Mouse (Mus musculus): ENCODE measurements at regions not wholly inside any gene's neighbourhood (a gene's known extent, or its start where the extent isn't known, plus 50 kb on each side); places are given as distances from the start of the nearest gene placed in this dataset.

DNA sequence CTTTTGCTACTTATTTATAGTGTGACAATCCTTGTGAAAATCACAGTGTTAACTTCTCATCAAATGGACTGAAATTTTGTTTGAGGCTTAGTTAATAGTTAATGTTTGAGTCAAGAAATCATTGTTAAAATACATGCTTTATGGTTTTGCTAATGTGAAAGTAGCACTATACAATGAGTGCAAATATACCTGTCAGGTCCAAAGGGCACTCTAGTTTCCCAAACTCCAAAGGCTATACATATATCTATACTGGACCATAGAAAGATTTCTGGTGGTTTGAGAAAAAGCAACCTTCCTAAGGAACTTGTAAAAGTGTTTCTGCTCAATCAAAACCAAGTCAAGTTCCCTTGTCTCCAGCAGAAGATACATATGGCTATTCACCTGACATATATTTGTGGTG is 258.3 kb upstream of the Dsel start:
- H3K4me3 ChIP-seq = no peak overlapping the region
- H3K4me1 ChIP-seq = no peaks in the 10 kb centered on the region
- no peak for ATAC-seq (ENCODE audit: low FRiP score)

GRCm38 (mm10) chr1:112103451-112103850 is 238.7 kb upstream of the Dsel start:
- Histone ChIP-seq H3K4me3 (no peak overlapping the region), H3K36me3 (no peaks in the 10 kb centered on the region), H3K9me3 (replicated peaks) (no peaks in the 10 kb centered on the region), H3K4me2 (replicated peaks) (no peak overlapping the region), H3K9ac (no peak overlapping the region), H3K27me3 (no peaks in the 10 kb centered on the region), H3K4me1 (no peaks in the 10 kb centered on the region), H3K27ac (no peak overlapping the region)
- ATAC-seq (ENCODE audit: low FRiP score) = no peak
- WGBS = 96% methylated on average over 1 of the region's 1 CpGs

More for the DNA sequence above, 258.3 kb upstream of the Dsel start:
- no peaks in the 10 kb centered on the region for H3K9me3 ChIP-seq (replicated peaks)
- no peak overlapping the region for H3K9ac ChIP-seq
- no peak overlapping the region for H3K27ac ChIP-seq
- no peaks in the 10 kb centered on the region for H3K36me3 ChIP-seq
- no peaks in the 10 kb centered on the region for H3K27me3 ChIP-seq
- H3K4me2 ChIP-seq (replicated peaks) = no peak overlapping the region

- Histone ChIP-seq H3K4me2 (replicated peaks) (no peak overlapping the region), H3K27me3 (no peaks in the 10 kb centered on the region), H3K27ac (no peak overlapping the region), H3K4me3 (no peak overlapping the region), H3K9me3 (replicated peaks) (no peaks in the 10 kb centered on the region), H3K9ac (no peak overlapping the region), H3K36me3 (no peaks in the 10 kb centered on the region), H3K4me1 (no peaks in the 10 kb centered on the region)
- ATAC-seq (ENCODE audit: low FRiP score) = no peak
Observed at GRCm38 (mm10) chr1:112059909-112060308, 195.2 kb upstream of the Dsel start.

DNA sequence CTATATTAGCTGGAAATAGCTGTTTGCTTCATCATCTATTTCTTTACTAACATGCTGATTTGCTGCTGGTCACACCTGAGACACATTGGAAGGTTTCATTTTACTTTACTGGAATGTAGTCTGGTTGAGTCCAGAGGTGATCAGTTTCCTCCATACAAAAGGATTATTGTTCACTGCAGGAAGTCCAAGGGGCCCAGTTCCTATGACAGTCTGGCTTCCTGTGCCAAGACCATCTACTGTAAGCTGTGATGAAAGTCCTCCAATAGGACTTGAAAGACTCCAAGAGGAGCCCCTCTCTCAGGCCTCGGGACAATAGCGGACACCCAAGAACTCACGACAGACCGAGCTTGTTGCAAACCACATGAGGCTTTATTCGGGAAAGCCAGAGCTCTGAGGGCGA is 189.2 kb upstream of the Dsel start:
- no peak overlapping the region for H3K9ac ChIP-seq
- no peaks in the 10 kb centered on the region for H3K27me3 ChIP-seq
- H3K27ac ChIP-seq = no peak overlapping the region
- no peaks in the 10 kb centered on the region for H3K9me3 ChIP-seq (replicated peaks)
- H3K4me3 ChIP-seq = no peak overlapping the region
- no peaks in the 10 kb centered on the region for H3K36me3 ChIP-seq
- no peak overlapping the region for H3K4me2 ChIP-seq (replicated peaks)
- ATAC-seq (ENCODE audit: low FRiP score) = no peak
- 91% methylated on average over 6 of the region's 6 CpGs for WGBS
- no peaks in the 10 kb centered on the region for H3K4me1 ChIP-seq

DNA sequence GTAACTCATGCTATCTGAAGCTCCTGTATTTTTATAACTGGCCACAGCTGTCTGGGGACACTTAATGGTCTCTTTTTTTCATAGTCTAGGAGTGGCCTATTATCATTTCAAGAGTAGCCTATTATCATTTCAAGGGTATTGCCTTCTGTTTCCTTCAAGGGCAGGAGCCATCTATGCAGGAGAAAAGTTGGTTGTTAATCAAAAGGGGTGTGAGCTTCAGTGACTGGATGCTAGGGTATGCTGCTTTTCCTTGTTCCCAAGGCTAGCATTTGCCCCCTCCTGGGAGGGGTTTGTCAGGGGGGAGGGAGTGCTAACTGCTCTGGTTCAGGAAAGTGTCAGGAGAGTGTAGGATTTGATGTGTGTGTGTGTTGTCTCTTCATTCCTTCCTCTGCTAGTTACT is 178.3 kb upstream of the Dsel start:
- Histone ChIP-seq H3K36me3 (no peaks in the 10 kb centered on the region), H3K9me3 (replicated peaks) (no peaks in the 10 kb centered on the region), H3K4me2 (replicated peaks) (no peak overlapping the region), H3K9ac (no peak overlapping the region), H3K27me3 (no peaks in the 10 kb centered on the region), H3K4me1 (no peaks in the 10 kb centered on the region), H3K27ac (no peak overlapping the region), H3K4me3 (no peak overlapping the region)
- ATAC-seq (ENCODE audit: low FRiP score) = no peak

- H3K36me3 ChIP-seq = no peaks in the 10 kb centered on the region
- ATAC-seq (ENCODE audit: low FRiP score) = no peak
Observed at GRCm38 (mm10) chr1:112039878-112040277, 175.2 kb upstream of the Dsel start.

DNA sequence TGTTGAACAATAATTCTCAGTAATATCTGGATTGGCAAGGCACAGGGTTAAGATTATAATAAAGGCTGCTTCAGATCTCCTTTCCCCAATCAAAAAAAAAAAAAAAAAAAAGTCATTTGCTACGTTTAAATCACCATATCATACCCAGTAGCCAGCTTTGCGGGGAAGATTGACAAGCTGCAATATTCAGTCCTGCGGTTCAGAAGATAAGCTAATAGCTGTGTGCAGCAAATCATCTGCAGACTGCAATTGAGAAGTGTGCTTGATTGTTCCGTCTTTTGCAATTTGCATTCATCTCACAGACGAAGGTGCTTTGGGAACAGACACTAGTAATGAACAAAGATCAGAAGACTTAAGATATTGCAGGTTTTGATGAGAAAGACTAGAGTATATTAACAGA is 163.8 kb upstream of the Dsel start:
- ATAC-seq (ENCODE audit: low FRiP score) = peak; percentile 43; the same call in 1 of the 2 replicates
- Histone ChIP-seq H3K9me3 (replicated peaks) (no peaks in the 10 kb centered on the region), H3K4me1 (no peaks in the 10 kb centered on the region), H3K4me3 (no peak overlapping the region), H3K36me3 (no peaks in the 10 kb centered on the region), H3K27ac (no peak overlapping the region), H3K9ac (no peak overlapping the region), H3K27me3 (no peaks in the 10 kb centered on the region), H3K4me2 (replicated peaks) (no peak overlapping the region)
- WGBS = 75% methylated on average over 5 of the region's 5 CpGs

More at GRCm38 (mm10) chr1:112039878-112040277, 175.2 kb upstream of the Dsel start:
- no peaks in the 10 kb centered on the region for H3K4me1 ChIP-seq
- no peak overlapping the region for H3K9ac ChIP-seq
- 0 out of 2 replicates have a peak, but pooled peaks cover 4% of the 10 kb centered on the region for H3K9me3 ChIP-seq (replicated peaks)
- H3K27me3 ChIP-seq = no peaks in the 10 kb centered on the region
- H3K4me3 ChIP-seq = no peak overlapping the region
- no peak overlapping the region for H3K27ac ChIP-seq
- no peak overlapping the region for H3K4me2 ChIP-seq (replicated peaks)
